ENCODE assay signal across 8 mouse cellular contexts in genomic region chr11:101952541-101953341, GRCm38 (mm10). TPM values are rescaled to one million over a fixed set of nuclear protein-coding genes. Genes with fewer than 3 reads are reported as not detected.
DNase-seq lines count a peak whose midpoint lies in the region; ATAC-seq lines count a peak whose summit lies in the region.

No protein-coding gene starts in this region.

- DNase-seq in 416B (ENCODE audit: low read depth) = peak; percentile 91
- peak; percentile 47 for DNase-seq in adrenal gland, postnatal 10 days
- DNase-seq in thymus, postnatal 4 days = no peak
- DNase-seq in ovary, postnatal 14 days (ENCODE audit: low spot score) = no peak
- no peak for DNase-seq in layer of hippocampus, postnatal 25 days (ENCODE audit: extremely low spot score in 1 of 2, low spot score in 1 of 2)

- H3K9ac ChIP-seq in heart, embryonic 14.5 days (ENCODE audit: low read length) = peak overlapping the region; percentile 34; the same call in 1 of the 2 replicates
- H3K9ac ChIP-seq in kidney, embryonic 16.5 days (replicated peaks; ENCODE audit: low read length) = no peak overlapping the region; the same call in 1 of the 2 replicates

- H3K4me2 ChIP-seq in heart, embryonic 14.5 days (ENCODE audit: low read length) = peak overlapping the region; percentile 40
- H3K4me2 ChIP-seq in kidney, embryonic 16.5 days (replicated peaks; ENCODE audit: low read depth, low read length) = peak overlapping the region; percentile 17

- H3K79me2 ChIP-seq in macrophage (ENCODE audit: inconsistent target) = no peaks in the 10 kb centered on the region

- no peaks in the 10 kb centered on the region for H3K27me3 ChIP-seq in heart, embryonic 14.5 days (ENCODE audit: control insufficient read depth, insufficient read depth, low read length)
- peaks cover 9% of the 10 kb centered on the region; the same call in 1 of the 2 replicates for H3K27me3 ChIP-seq in kidney, embryonic 16.5 days (ENCODE audit: insufficient read depth, low read length)

- 21% methylated on average over 24 of the region's 24 CpGs for WGBS in heart, embryonic 14.5 days
- 23% methylated on average over 24 of the region's 24 CpGs for WGBS in kidney, embryonic 16.5 days
- 3% methylated on average over 24 of the region's 24 CpGs for WGBS in macrophage (ENCODE audit: missing documents)

- peak; percentile 87 for ATAC-seq in heart, embryonic 14.5 days (ENCODE audit: insufficient number of reproducible peaks, insufficient read depth, low FRiP score, low read depth)
- ATAC-seq in kidney, embryonic 16.5 days (ENCODE audit: low FRiP score, low TSS enrichment) = peak; percentile 90

- H3K4me1 ChIP-seq in heart, embryonic 14.5 days (ENCODE audit: control insufficient read depth in 2 of 2, insufficient read depth in 2 of 2, low read length in 2 of 2) = peaks cover 17 to 21% of the 10 kb centered on the region in 2 experiments
- H3K4me1 ChIP-seq in kidney, embryonic 16.5 days (ENCODE audit: insufficient read depth, low read length) = peaks cover 18% of the 10 kb centered on the region

- no peaks in the 10 kb centered on the region for H3K36me3 ChIP-seq in heart, embryonic 14.5 days (ENCODE audit: control insufficient read depth, insufficient read depth, low read length)
- no peaks in the 10 kb centered on the region for H3K36me3 ChIP-seq in kidney, embryonic 16.5 days (ENCODE audit: insufficient read depth, low read length)
- no peaks in the 10 kb centered on the region for H3K36me3 ChIP-seq in macrophage (ENCODE audit: inconsistent target)

- H3K4me3 ChIP-seq in heart, embryonic 14.5 days (ENCODE audit: control insufficient read depth in 1 of 2, insufficient read depth in 1 of 2, low read depth in 1 of 2, low read length in 2 of 2) = no peak overlapping the region
- H3K4me3 ChIP-seq in kidney, embryonic 16.5 days (ENCODE audit: low read length) = no peak overlapping the region
- H3K4me3 ChIP-seq in macrophage (ENCODE audit: inconsistent target) = no peak overlapping the region

- H3K9me3 ChIP-seq in heart, embryonic 14.5 days (ENCODE audit: control insufficient read depth, low read length) = no peaks in the 10 kb centered on the region
- no peaks in the 10 kb centered on the region for H3K9me3 ChIP-seq in kidney, embryonic 16.5 days (ENCODE audit: low read length)

- peak overlapping the region; percentile 66 to 75 for H3K27ac ChIP-seq in heart, embryonic 14.5 days (replicated peaks in 1 of 2; ENCODE audit: control insufficient read depth in 1 of 2, insufficient read depth in 1 of 2, low read depth in 2 of 2, low read length in 2 of 2)
- H3K27ac ChIP-seq in kidney, embryonic 16.5 days (ENCODE audit: low read length) = peak overlapping the region; percentile 66
- peak overlapping the region; percentile 80 for H3K27ac ChIP-seq in macrophage

RNA-seq across cellular contexts. Expression of gene Sost, which starts 14.1 kb away (rescaled TPM):
- total RNA-seq in adrenal gland, postnatal 10 days (2021) = 1 to 10 TPM in 1 of 2 experiments, not detected in 1; 3.0 TPM
- polyA plus RNA-seq in heart, embryonic 14.5 days (2014; fragmentation: Nextera tagmentation; extraction: Ambion mirVana) = 0.12 and 0.55 TPM in 2 replicates
- polyA plus RNA-seq in kidney, embryonic 16.5 days (2015; fragmentation: Nextera tagmentation; extraction: Ambion mirVana) = 0.76 and 0.80 TPM in 2 replicates
- not detected for total RNA-seq in macrophage (2018; cell fraction: chromatin; rRNA removed)
- total RNA-seq in macrophage (2018; cell fraction: cytosol; rRNA removed) = not detected
- total RNA-seq in macrophage (2018; cell fraction: nucleus; rRNA removed) = not detected
- not detected in 3 replicates for polyA plus RNA-seq in macrophage (2018)
- total RNA-seq in layer of hippocampus, postnatal 25 days (2021) = not detected

RNA-seq across cellular contexts. Expression of gene Cfap97d1, which starts 31.3 kb away (rescaled TPM):
- total RNA-seq in adrenal gland, postnatal 10 days (2021) = not detected
- polyA plus RNA-seq in heart, embryonic 14.5 days (2014; fragmentation: Nextera tagmentation; extraction: Ambion mirVana) = not detected in 2 replicates
- polyA plus RNA-seq in kidney, embryonic 16.5 days (2015; fragmentation: Nextera tagmentation; extraction: Ambion mirVana) = not detected in 2 replicates
- total RNA-seq in macrophage (2018; cell fraction: chromatin; rRNA removed) = not detected
- total RNA-seq in macrophage (2018; cell fraction: cytosol; rRNA removed) = not detected
- total RNA-seq in macrophage (2018; cell fraction: nucleus; rRNA removed) = not detected
- not detected in 3 replicates for polyA plus RNA-seq in macrophage (2018)
- not detected for total RNA-seq in layer of hippocampus, postnatal 25 days (2021)

RNA-seq across cellular contexts. Expression of gene Dusp3, which starts 34.1 kb away (rescaled TPM):
- total RNA-seq in adrenal gland, postnatal 10 days (2021) = 10 to 100 TPM; 93.3 to 96.3 TPM
- 56.4 and 58.9 TPM in 2 replicates for polyA plus RNA-seq in heart, embryonic 14.5 days (2014; fragmentation: Nextera tagmentation; extraction: Ambion mirVana)
- 39.6 and 39.7 TPM in 2 replicates for polyA plus RNA-seq in kidney, embryonic 16.5 days (2015; fragmentation: Nextera tagmentation; extraction: Ambion mirVana)
- 100 to 1,000 TPM in 1 of 26 experiments, 10 to 100 TPM in 25; 17.5 to 100 (median 40.7) TPM for total RNA-seq in macrophage (2018; cell fraction: chromatin; rRNA removed)
- 100 to 1,000 TPM in 13 of 26 experiments, 10 to 100 TPM in 13; 82.1 to 224 (median 125) TPM for total RNA-seq in macrophage (2018; cell fraction: cytosol; rRNA removed)
- total RNA-seq in macrophage (2018; cell fraction: nucleus; rRNA removed) = 100 to 1,000 TPM in 13 of 26 experiments, 10 to 100 TPM in 13; 44.6 to 157 (median 101) TPM
- polyA plus RNA-seq in macrophage (2018) = 119 to 143 TPM (median 138 TPM) in 3 replicates
- total RNA-seq in layer of hippocampus, postnatal 25 days (2021) = 100 to 1,000 TPM; 145 to 154 TPM

RNA-seq across cellular contexts. Expression of gene Meox1, which starts 58.6 kb away (rescaled TPM):
- 10 to 100 TPM; 10.1 to 11.0 TPM for total RNA-seq in adrenal gland, postnatal 10 days (2021)
- 13.8 and 13.9 TPM in 2 replicates for polyA plus RNA-seq in heart, embryonic 14.5 days (2014; fragmentation: Nextera tagmentation; extraction: Ambion mirVana)
- polyA plus RNA-seq in kidney, embryonic 16.5 days (2015; fragmentation: Nextera tagmentation; extraction: Ambion mirVana) = 15.2 and 15.5 TPM in 2 replicates
- 1 to 10 TPM in 1 of 26 experiments, not detected in 25; 1.4 TPM for total RNA-seq in macrophage (2018; cell fraction: chromatin; rRNA removed)
- total RNA-seq in macrophage (2018; cell fraction: cytosol; rRNA removed) = not detected
- not detected for total RNA-seq in macrophage (2018; cell fraction: nucleus; rRNA removed)
- polyA plus RNA-seq in macrophage (2018) = not detected in 3 replicates
- 1 to 10 TPM in 1 of 2 experiments, under 1 TPM in 1; 0.85 to 1.0 TPM for total RNA-seq in layer of hippocampus, postnatal 25 days (2021)

Comparison
In these comparisons a context has a peak if more than half of its experiments do, and no peak if none do; other contexts are left out.
1. DNase-seq: peak in 416B (single experiment) and adrenal gland, postnatal 10 days (single experiment); none in thymus, postnatal 4 days (single experiment), ovary, postnatal 14 days (single experiment) and layer of hippocampus, postnatal 25 days (0 of 2).
2. Peak in every context shown above with its lines, with median percentiles within 50 percentile points of each other: H3K27ac ChIP-seq.